Mouse (Mus musculus): ENCODE data around the gene Chrd.

The Chrd gene

DNA sequence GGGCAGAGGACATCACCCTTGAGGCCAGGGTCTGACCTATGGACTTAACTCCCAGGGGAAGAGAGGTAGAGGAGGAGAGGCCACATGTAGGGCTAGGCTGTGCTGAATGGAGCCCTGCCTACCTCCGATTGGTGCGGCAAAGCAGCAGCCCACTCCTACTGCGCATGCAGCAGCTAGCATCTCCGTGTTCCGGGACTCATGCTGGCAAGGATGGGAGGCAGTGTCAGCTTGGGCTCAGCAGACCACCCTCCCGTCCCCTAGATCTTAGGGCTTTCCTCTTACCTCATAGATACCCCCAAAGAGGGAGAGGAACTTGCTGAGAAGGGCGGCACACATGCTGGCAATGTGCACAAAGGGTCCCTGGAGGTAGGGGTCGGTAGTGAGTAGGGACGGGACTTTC, 20.7 kb upstream of the Chrd start:
- no peak for DNase-seq

- no peak for DNase-seq
Observed at GRCm38 (mm10) chr16:20712889-20713288, 20.0 kb upstream of the Chrd start.

GRCm38 (mm10) chr16:20714307-20715080, 18.4 kb upstream of the Chrd start:
- no peak for DNase-seq

GRCm38 (mm10) chr16:20715161-20715560, 17.8 kb upstream of the Chrd start:
- no peak for DNase-seq

DNA sequence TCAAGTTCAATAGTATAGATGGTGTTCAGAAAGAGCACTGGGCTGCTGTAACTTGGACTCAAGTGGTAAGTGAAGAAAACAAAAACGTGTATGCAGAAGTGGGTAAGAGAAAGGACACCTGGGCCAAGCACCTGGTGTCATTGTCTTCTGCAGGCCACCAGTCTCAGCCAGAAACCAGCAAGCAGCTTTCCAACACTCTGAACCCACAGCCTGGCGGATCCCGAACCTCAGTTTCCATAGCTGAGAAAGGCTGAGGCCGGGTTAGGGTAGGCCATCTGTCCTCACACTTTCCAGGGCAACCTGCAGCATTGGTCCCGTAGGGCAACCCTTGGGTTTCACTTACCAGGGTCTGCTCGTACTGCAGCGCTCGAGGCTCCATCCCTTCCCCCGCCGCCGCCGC, 17.4 kb upstream of the Chrd start:
- no peak for DNase-seq

DNA sequence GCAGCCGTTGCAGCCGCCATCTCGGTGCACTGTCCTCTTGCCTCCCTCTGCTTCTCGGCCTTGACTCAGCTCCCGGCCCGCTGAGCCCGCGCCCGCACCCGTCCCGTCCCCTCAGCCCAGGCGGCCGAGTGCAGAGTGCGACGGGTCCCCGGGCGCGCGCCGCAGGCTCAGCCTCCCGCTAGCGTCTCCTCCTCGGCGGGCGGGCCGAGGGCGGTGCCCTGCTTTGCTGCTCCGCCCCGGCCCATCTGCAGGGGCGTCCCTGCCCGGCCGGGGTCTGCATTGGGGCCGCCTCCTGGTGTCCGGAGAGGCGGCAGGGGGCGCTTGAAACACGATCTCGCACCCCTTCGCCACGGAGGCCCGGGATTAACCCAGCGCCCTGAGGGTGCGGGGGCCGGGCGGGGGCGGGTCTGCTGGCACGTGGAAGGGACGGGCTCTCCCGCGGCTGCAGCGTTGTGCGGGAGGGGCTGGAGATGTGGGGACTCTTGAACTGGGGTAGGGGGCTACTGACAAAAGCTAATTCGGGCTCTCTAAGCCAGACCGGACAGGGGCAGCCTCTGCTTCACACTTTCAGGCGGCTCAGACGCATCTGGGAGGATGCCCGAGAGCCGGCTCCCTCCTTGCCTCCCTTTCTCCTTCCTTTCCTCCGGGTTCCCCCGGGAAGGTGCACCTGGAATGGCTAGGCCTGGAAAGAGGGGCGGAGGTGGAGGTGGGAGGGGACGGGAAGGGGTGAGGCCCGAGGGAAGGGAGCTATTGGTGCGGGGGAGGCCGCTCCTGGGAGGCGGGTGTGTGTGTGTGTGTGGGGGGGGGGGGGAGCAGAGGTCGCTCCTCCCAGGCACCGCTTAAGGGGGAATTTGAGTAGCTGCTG, 16.7 kb upstream of the Chrd start:
- peak; percentile 76 for DNase-seq

- no peak for DNase-seq
Observed at GRCm38 (mm10) chr16:20716841-20717180, 16.1 kb upstream of the Chrd start.

DNA sequence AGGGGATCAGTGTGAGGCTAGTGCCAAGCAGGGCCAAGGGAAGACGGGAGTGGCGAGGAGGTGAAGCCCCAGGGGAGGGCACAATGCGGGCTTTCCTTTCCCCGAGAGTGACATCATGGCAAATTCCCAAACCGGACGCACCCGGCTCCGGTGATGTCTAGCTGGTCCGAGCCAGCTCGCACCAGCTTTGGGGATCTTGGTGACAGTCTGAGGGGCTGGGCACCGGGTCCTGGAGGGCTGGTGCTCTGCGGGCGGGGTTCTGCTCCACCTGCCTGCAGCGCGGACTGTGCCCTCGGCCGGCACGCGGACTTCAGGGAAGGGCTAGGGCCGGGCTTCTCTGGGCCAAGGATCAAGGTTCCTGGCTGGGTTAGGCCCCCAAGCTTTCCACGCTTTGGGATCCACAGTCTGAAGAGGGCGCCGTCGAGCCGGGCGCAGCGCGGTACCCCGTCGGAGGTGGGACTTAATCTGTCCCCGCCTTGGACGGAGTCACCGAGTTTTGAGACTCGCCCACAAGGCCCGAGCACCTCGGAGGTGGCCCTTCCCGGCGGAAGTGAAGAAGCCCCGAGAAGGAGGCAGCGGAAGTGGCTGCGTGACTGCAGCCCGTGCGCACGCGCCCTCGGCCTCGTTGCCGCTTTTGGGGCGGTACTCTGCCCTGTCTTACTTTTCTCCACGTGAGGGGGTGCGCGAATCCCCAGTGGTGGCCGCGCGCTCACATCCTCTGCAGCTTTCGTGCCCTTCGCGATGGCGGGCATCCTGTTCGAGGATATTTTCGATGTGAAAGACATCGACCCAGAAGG, 15.5 kb upstream of the Chrd start, which contains the start of the genes Polr2h and Clcn2:
Gene Polr2h, plus strand, starts transcription at position 485 of the 797 bp plus-strand sequence.
Gene Clcn2, minus strand, starts transcription at position 566 of the 797 bp plus-strand sequence.
- DNase-seq = peak; percentile 98 to 99

DNA sequence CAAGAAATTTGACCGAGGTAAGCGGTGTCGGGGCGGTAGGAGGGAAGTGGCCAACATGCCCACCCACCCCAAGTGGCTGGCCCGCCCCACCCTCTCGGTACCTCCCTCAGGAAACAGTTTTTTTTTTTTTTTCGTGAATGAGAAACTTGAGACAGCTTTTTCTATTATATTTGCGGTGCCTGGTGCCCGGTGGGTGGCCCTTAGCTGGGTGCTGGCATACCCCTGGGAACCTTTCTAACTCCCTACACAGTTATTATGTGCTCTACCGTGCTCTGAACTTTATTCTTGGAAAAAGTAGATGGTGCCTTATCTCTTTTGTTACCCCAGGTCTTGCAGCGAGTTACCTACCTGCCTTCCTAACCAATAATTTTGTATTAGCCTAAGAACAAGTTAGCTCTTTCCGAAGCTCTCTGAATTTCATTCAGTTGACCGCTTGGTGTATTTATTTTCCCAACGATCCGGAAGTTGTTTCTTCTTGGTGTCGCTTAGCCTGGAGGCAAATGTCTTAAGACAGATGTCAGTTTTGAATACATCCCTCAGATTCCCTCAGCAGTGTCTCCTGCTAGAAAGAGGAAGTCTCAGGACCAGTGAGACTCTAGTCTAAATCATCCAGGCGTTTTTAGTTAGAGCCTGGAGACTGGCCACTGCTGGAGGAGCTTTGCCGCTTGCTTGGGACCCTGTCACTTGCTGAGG, 14.8 kb upstream of the Chrd start:
- no peak for DNase-seq

GRCm38 (mm10) chr16:20721808-20722207, 11.1 kb upstream of the Chrd start:
- DNase-seq = no peak

DNA sequence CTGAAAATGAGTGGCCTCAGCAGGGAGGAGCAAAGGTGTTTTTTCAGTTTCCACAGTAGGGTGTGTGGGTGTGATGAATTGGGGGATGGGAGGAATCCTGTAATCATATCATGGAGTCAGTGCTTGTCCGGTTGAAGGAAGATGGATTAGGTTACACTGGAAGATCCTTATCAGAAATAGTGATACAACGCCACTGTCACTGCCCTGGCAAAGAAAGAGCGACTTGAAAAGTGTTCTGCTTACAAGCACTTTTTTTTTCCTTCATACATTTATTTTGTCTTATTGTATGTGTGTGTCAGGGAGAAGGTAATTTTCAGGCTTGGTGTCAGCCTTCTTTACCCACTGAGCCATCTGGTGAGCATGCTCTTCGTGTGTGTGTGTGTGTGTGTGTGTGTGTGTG, 10.2 kb upstream of the Chrd start:
- no peak for DNase-seq

DNA sequence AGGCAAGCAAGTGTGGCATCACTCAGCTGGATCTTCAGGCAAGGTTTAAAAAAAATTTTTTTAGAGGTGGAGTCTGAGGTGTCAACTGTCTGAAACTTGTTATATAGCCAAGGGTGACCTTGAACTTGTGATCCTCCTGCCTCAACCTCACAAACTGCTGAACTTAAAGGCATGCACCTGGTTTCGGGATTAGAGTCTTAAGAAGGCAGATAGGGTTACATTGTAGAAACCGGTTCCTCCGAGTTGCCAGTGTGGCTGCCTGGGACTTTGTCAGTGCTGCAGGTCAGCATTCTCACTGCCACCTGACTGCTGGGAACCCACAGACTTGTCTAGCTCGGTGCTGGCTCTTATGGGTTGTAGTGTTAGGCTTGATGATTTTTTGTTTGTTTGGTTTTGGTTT, 9.7 kb upstream of the Chrd start:
- no peak for DNase-seq

- peak; percentile 63 to 64 for DNase-seq
Observed at GRCm38 (mm10) chr16:20724338-20724748, 8.6 kb upstream of the Chrd start.

DNA sequence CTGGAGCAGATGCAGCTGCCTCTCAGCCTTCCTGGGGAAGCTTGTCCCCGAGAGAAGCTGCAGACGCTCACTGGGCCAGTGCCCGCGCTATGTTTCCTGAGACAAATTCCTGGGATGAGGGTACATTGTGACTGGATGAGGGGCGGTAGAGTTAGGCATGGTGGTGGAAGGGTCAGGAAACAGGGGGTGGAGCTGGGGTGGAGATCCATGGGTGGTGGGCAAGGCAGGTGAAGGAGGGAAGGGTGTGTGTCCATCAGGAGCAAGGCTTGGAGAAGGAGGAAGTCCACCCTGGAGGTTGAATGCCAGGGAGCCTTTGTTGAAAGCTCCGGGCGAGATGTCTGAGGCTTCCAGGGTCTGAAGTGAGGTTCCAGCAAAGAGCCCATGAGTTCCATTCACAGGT, 7.6 kb upstream of the Chrd start:
- DNase-seq = no peak

DNA sequence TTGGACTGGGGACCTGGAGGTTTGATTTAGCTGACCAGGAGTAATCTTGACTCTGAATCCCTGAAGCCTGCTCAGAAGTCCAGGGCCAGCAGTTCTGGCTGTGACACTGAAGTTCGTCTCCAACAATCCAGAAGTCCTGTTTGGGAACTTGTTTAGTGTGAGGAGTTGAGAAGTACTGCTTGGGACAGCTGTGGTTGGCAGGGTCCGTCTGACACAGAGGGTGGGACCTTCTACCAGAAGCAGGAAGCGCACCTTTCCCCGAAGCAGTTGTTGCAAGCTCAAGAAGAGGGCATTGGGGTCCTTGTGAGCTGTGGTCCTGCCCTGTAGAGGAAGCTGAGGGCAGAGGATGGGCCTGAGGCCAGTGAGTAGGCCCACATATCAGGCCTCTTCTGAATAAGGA, 7.2 kb upstream of the Chrd start:
- DNase-seq = no peak

- no peak for DNase-seq
Observed at GRCm38 (mm10) chr16:20726384-20726783, 6.5 kb upstream of the Chrd start.

DNA sequence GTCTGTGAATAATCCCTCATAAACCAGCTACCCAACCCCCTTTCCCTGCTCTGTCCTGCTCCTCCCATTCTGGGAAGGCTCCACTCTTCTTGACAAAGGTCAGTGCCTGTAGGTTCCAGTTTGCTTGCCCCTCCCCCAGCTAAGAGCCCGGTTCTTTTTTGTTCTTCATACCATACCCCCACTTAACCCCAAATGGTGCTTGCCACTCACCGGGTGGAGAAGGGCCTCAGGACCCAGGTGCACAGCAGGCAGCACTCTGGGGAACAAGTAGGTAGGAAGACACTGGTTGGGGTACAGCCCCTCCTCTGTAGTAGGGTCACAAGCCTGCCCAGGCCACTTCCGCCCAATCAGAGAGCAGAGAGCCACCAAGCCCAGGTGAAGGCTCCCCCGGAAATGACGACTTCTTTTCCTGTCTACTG, 2.6 kb upstream of the Chrd start:
- no peak for DNase-seq

DNA sequence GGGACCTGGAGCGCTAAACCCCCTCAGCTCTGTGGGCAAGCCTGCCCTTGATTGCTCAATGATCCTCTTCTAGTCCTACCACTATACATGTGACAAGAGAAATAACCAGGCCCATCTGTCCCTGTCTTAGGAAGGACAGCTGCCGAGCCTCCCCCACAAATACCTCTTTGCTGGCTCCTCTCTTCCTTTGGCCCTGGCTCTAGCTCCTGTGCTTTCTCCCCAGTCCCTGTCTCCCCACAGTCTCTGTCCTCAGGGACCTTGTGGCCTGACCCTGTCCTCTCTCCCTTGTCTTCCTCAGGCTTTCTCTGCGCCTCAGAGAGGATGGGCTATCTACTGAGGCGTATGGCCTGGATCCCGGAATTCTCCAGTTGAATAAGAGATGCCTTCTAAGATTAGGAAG, 1.2 kb upstream of the Chrd start:
- DNase-seq = no peak

GRCm38 (mm10) chr16:20732251-20732924, 539 bp upstream of the Chrd start:
- DNase-seq = peak in 1 of 2 experiments; percentile 2

- DNase-seq = no peak
Observed at GRCm38 (mm10) chr16:20733731-20734730, 1.1 kb downstream of the Chrd start, which contains the start of gene Thpo. Gene Thpo (minus strand): TSS chr16:20734511.

DNA sequence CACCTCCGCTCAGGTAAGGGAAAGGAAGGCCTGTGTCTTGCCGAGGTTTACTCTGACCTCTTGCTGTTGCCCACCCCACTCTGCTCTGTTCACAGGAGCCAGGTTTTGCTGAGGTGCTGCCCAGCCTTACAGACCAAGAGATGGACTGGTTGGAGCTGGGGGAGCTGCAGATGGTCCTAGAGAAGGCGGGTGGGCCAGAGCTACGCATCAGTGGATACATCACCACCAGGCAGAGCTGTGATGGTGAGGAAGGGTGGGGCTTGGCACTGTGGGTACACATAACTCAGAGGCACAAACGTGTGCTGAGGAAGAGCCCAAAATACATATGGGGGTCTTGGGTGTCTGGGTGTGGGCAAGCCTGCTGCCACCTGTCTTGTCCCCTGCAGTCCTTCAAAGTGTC, 2.7 kb downstream of the Chrd start:
- DNase-seq = no peak

Measured in lung, adult 18-20 months (tissue).